Mouse (Mus musculus): ENCODE data around the gene Cfap45.
A peak's percentile ranks its signal among the peaks of the same experiment; 100 is the strongest.

Gene Cfap45

DNA sequence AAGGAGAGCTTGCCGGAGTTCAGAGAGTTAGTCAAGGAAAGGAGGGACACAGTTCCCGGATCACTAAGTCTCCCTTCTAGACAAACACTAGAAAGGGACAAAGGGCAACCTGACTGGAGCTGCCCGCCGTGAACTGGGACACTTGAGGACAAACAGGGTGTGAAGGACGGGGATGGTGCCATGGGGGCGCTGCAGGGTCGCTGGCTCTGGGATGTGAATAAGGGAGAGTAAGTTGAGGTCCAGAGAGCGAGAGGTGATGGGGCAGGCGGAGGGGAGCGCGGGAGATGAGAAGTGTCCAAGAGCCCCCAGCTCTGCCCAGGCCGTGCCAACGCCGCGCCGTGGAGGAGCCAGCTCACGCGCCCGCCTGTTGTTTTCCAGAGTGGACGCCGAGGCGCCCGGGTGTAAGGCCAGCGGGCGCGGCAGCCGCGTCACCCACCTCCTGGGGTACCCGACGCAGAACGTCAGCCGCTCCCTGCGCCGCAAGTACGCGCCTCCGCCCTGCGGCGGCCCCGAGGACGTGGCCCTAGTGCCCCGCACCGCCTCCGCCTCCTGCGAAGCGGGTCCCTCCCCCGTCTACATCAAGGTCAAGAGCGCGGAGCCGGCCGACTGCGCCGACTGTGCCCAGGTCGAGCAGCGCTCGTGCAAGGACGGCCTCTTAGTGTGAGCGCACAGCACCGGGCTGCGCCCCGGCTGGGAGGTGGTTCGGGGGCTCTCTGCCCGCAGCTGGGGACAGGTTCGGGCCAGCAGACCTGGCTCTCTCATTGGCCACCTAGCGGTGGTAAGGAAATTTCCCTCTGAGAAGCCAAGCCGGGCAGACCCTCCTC lies 42.3 kb downstream of the Cfap45 start:
- DNase-seq (ENCODE audit: low read depth, low spot score), result peak; percentile 83

DNA sequence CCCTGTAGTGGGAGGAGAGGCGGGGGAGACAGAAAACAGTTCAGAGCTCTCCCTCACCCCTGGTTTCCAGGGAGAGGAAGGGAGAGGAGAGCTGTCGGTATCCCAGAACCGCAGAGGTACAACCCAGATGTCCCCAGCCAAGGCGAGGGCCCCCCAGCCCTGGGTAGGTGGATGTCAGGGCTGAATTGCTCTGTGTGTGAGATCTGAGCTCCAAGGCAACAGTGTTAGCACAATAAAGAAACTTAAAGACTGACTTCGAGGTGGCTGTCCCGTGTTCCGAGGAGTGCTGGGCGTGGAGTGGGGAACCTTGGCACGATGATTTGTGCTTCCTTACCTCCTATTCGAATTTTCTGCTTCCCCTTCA lies 42.8 kb downstream of the Cfap45 start:
- no peak for DNase-seq (ENCODE audit: low read depth, low spot score)

DNA sequence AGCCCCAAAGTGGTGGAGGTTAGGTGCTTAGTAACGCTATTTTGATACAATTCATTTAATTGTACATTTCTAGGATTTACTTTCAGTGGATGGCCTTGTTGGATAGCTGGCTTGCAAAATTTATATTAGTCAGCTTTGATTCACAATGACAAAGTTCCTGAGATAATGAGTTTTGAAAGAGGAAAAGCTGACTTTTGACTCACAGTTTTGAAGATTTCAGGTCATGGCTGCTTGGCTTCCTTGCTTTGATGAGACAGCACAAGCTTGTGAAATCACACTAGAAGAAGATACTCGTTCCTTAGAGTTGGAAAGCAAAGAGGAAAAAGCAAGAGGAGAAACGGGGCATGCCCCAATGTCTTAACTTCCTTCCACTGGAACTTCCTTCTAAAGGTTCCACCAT lies 45.5 kb downstream of the Cfap45 start:
- DNase-seq (ENCODE audit: low read depth, low spot score), result no peak

DNA sequence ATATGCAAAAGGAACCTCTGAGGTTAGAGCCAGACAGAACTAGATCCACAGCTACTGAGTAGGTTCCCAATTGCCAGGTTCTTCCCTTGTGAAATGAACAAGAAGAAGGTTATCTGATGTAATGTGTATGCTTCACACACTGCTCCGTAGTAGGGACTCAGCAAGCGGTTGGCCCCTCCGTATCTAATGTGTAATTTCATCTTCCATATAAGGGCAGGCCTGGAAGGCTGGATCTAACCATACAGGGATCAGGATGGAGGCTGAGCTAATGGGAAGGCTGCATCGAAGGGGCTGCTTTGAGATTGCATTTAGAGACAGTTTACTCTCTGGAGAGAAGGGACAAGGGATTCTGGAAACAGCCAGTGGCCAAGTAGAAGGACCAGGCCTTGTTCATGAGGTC lies 47.2 kb downstream of the Cfap45 start:
- DNase-seq (ENCODE audit: low read depth, low spot score), result no peak

DNA sequence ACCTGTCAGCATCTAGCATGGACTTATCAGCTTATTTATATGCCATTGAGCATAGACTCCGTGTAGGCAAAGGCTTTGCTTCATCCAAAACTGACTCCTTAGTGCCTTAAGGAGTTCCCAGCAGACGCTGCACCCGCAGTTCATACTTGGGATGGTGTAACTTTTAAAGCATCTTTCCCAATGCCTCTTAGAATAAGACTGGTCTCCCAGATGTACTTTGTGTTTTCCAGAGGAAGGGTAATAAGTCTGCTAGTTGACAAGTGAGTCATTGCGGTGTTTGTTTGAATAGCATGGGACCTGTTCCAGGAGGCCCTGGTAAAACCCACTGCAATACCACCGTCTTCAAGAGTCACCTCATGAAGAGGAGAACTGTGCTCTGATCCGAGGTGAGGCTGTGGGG lies 59.5 kb downstream of the Cfap45 start:
- DNase-seq (ENCODE audit: low read depth, low spot score), result no peak

DNA sequence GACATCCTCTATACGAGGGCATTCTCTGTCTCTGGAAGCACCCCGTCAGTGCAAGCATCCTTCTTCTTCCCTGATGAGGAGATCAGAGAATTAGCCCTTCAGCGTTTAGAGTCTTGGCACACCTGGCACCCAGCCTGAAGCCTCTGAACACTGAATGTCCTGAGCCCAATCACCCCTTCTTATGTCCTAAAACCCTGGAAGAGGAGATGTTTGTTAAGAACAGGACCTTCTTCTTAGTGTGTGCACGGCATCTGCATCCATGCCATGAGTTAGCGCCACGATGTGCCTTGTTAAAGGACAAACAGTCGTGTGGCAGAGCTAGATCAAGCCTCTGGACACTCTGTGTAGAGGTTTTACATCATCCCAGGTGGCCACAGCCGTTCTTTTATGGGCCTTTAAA lies 61.8 kb downstream of the Cfap45 start:
- DNase-seq (ENCODE audit: low read depth, low spot score), result no peak

DNA sequence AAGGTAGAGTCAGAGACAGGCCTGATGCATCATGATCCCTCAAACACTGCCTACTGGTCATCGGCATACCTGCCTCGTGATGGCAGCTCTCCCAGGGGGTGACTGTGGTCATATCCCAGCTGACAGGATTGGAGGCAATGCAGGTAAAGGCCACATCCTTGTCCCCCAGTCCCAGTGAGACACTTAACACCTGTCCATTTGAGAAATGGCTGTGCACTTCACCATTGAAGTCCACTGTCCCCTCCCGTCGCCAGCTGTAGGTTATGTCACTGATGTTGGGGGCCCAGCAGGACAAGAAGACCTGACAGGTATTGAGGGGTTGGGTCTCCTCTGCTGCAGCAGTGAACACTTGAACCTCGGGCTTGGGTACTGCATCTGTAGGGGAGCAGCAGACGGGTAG lies 63.7 kb downstream of the Cfap45 start:
- no peak for DNase-seq (ENCODE audit: low read depth, low spot score)

DNA sequence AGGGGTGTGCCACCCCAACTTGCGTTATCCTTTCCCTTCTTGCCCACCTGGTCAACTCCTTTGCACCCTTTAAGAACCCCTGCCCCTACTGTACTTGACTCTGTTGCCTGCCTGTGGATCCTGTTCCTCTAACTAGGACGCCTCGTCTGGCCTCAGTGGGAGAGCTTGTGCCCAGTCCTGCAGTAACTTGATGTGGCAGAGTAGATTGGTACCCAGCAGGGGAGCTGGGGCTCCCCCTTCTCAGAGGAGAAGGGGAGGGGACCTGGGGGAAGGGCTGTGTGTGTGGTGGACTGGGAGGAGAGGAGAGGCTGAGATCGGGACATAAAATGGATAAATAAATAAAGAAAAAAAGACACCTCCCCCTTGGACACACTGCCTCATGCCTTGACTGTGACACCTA lies 64.4 kb downstream of the Cfap45 start:
- no peak for DNase-seq (ENCODE audit: low read depth, low spot score)

DNA sequence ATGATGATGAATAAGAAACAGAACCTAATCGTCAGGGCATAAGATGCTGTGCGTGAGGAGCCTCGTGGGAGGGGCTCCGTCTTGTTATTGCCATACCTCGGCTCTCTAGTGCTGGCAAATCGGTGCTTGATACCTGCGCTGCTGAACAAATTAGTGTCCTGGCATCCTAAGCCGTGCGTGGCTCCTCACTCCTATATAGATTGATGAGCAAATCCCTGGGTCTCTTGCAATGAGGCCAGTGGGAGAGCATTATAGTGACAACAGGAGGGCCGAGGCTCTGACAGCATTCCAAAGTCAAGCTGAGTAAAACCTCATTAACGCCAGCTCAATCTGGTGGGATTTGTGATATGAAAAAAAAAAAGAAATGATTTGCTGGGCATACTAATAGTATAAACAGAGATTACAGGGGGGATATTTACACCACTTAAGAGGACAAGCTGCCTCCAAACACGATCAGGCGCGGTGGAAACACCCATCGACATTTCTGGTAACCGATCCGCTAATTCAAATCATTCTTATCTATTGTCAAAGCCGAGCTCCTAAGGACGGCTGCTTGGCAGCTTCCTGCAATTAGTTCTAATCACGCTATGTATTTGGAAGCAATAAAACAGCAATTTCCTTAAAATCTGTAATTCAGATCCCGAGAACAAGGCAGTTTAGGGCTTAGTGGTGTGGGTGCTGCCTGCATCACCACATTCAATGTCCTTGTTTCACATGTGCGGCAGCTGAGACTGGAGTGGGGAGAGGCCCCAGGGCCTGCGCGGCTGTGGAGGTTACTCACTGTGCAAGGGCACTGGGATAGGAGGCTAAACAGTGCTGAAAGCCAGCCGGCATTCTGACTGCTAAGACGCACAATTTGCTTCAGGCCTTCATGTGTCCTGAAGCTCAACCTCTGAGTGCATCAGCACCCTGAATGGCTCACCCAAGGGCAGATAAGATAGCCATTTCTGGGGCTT lies 65.3 kb downstream of the Cfap45 start:
- DNase-seq (ENCODE audit: low read depth, low spot score), result no peak

DNA sequence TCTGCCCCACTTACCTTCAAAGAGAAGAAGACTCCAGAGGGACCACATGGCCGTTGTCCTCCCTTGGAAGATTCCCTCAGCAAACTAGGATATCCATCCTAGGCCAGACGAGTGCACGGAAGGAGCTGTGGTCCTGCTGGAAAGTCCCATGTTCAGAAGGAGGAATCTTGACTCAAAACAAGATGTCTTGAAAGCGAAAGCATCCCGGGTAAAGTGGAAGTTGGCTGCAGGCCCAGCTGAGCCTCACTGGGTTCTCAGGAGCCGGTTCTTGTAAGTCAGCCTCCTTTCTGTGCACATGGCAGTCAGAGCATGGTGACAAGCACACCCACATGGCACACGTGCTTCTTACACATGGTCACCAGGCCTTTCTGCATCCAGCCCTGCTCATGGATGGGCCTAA lies 69.8 kb downstream of the Cfap45 start, which contains the start of gene Slamf8:
Gene Slamf8, minus strand, starts transcription at position 184 of the 400 bp plus-strand sequence.
- DNase-seq (ENCODE audit: low read depth, low spot score), result no peak

DNA sequence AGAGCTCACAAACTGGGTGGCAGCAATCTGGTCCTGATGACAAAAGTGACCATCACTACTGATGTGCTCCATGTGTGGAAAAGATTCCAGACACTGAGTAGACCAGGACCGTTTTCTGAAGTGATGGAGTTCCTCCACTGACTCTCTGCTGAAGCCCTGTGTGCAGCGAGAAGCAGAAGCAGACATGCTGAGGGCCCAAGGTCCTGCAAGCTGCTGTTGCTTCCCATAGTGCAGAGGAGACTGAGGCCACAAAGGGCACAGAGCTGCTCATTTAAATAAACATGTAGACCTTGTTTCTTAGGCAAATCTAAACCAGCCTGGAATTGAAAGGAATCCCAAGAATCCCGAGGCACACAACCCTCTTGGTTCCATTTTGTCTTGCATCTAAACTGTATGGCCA lies 72.7 kb downstream of the Cfap45 start:
- no peak for DNase-seq (ENCODE audit: low read depth, low spot score)

DNA sequence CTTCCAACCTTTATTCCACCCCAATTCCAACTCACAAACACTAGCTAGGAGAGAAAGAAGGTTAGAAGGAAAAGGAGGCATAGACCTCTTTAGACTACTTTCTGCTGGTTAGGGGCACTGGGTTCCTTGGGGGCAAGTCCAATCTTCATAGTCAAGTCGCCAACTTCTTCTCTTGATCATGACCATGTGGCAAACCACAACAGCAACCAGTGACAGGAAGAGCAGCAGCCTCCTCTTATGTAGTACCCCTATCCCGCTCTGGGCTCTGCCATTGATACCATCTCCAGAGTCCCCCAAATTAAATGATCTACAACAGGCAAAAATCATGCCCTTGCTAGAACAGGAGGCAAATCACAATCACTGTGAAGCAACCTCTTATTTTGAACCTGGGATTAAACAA lies 73.4 kb downstream of the Cfap45 start:
- DNase-seq (ENCODE audit: low read depth, low spot score), result no peak

DNA sequence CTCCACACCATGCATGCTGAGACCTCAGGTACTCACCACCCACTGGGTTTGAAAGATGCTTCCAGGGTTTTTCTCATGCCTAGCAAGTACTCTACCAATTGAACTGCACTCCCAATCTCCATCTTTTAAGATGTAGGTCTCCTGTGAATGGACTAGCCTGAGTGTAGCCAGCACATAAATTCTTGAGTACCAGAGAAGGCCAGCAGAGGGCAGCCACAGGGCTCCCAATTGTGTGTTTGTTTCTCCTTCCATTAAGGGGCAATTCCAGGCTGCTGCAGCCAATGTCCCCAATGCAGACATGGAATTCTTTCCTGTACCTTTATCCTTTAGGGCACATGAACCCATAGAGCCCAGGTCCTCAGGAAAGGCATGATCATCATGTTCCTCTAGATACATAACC lies 73.9 kb downstream of the Cfap45 start:
- DNase-seq (ENCODE audit: low read depth, low spot score), result peak; percentile 52

All from forelimb bud, embryonic 11.5 days (tissue).